Mouse (Mus musculus) kidney, embryonic 16.5 days (tissue): ENCODE results near the gene Rmdn2. TPM values are rescaled to one million over a fixed set of nuclear protein-coding genes. Genes with fewer than 3 reads are reported as not detected.

Experiments used
- ATAC-seq: fragments of 200-750 bp; cut with Nextera tagmentation; 2 replicates; pipeline ENCODE4 v1.8.0; 2017; ENCODE audit warnings: moderate TSS enrichment; ENCODE audit not compliant: low FRiP score, low TSS enrichment
- H3K27ac ChIP-seq: fragments of 300-500 bp; sonication (generic); 2 replicates; pipeline ENCODE4 v1.5.1; 2014; ENCODE audit warnings: low read length
- H3K27me3 ChIP-seq: fragments of 300-500 bp; sonication (generic); 2 replicates; pipeline ENCODE4 v1.6.1; 2014; ENCODE audit warnings: low read length, control low read depth, mixed read lengths; ENCODE audit not compliant: insufficient read depth
- H3K36me3 ChIP-seq: fragments of 300-500 bp; sonication (generic); 2 replicates; pipeline ENCODE4 v1.6.1; 2014; ENCODE audit warnings: low read length, control low read depth, mixed read lengths; ENCODE audit not compliant: insufficient read depth
- H3K4me1 ChIP-seq: fragments of 300-500 bp; sonication (generic); 2 replicates; pipeline ENCODE4 v1.6.1; 2014; ENCODE audit warnings: low read length, control low read depth, mixed read lengths; ENCODE audit not compliant: insufficient read depth
- H3K4me2 ChIP-seq: fragments of 300-500 bp; sonication (generic); replicated peaks from 2 replicates; pipeline ENCODE4 v1.6.1; 2014; ENCODE audit warnings: low read depth, low read length
- H3K4me3 ChIP-seq: fragments of 300-500 bp; sonication (generic); 2 replicates; pipeline ENCODE4 v1.5.1; 2014; ENCODE audit warnings: mild to moderate bottlenecking, low read length
- H3K9ac ChIP-seq: fragments of 300-500 bp; sonication (generic); replicated peaks from 2 replicates; pipeline ENCODE4 v1.6.1; 2014; ENCODE audit warnings: low read length
- H3K9me3 ChIP-seq: fragments of 300-500 bp; sonication (generic); 2 replicates; pipeline ENCODE4 v1.6.1; 2016; ENCODE audit warnings: low read length, control low read depth
- WGBS: fragments of 180-500 bp; shearing (Covaris S2); extraction: QIAGEN DNeasy Blood & Tissue Kit; methylation state at CpG from one replicate; pipeline ENCODE4 v1.1.7; 2014; 5-methylcytosine and 5-hydroxymethylcytosine counted together
- polyA plus RNA-seq: library from polyadenylated mRNA; unstranded; fragments of >200 nt; fragmentation: Nextera tagmentation; extraction: Ambion mirVana; gene quantifications from 2 replicates; pipeline ENCODE4 v1.2.1, GENCODE M21; 2015

Rmdn2 gene
- 14.9 and 16.5 TPM in 2 replicates for polyA plus RNA-seq

- Histone ChIP-seq H3K4me1 (peaks cover 4% of the 10 kb centered on the region; the same call in 1 of the 2 replicates), H3K27me3 (no peaks in the 10 kb centered on the region), H3K4me3 (no peak within 1 kb of the TSS), H3K36me3 (no peaks in the 10 kb centered on the region), H3K9me3 (no peaks in the 10 kb centered on the region), H3K27ac (no peak within 1 kb of the TSS), H3K9ac (no peak within 1 kb of the TSS), H3K4me2 (no peak within 1 kb of the TSS)
- ATAC-seq = no peak
- 83% methylated on average over 4 of the region's 4 CpGs for WGBS
Measured at GRCm38 (mm10) chr17:79611545-79611944, at the start of gene Rmdn2. Gene Rmdn2 (plus strand): TSS chr17:79611863.

GRCm38 (mm10) chr17:79563067-79563620 is 48.5 kb upstream of the Rmdn2 start:
- ATAC-seq = no peak
- peaks cover 17% of the 10 kb centered on the region for H3K9me3 ChIP-seq
- no peak overlapping the region for H3K9ac ChIP-seq
- no peak overlapping the region for H3K27ac ChIP-seq
- H3K4me3 ChIP-seq = no peak overlapping the region
- no peaks in the 10 kb centered on the region for H3K36me3 ChIP-seq
- no peaks in the 10 kb centered on the region for H3K27me3 ChIP-seq
- H3K4me2 ChIP-seq = no peak overlapping the region
- 40% methylated on average over 7 of the region's 7 CpGs for WGBS
- H3K4me1 ChIP-seq = no peaks in the 10 kb centered on the region

GRCm38 (mm10) chr17:79563721-79564120 is 47.9 kb upstream of the Rmdn2 start:
- ATAC-seq = no peak
- H3K9ac ChIP-seq = no peak overlapping the region
- no peak overlapping the region for H3K4me2 ChIP-seq

GRCm38 (mm10) chr17:79565241-79565961 is 46.3 kb upstream of the Rmdn2 start:
- H3K9ac ChIP-seq = no peak overlapping the region
- H3K4me3 ChIP-seq = no peak overlapping the region
- H3K36me3 ChIP-seq = no peaks in the 10 kb centered on the region
- H3K27me3 ChIP-seq = no peaks in the 10 kb centered on the region
- 51% methylated on average over 9 of the region's 9 CpGs for WGBS
- H3K4me1 ChIP-seq = no peaks in the 10 kb centered on the region
- H3K9me3 ChIP-seq = peaks cover 9% of the 10 kb centered on the region
- no peak overlapping the region for H3K27ac ChIP-seq
- ATAC-seq = no peak
- no peak overlapping the region for H3K4me2 ChIP-seq

More at GRCm38 (mm10) chr17:79563721-79564120, 47.9 kb upstream of the Rmdn2 start:
- H3K36me3 ChIP-seq = no peaks in the 10 kb centered on the region
- H3K27ac ChIP-seq = no peak overlapping the region
- H3K9me3 ChIP-seq = peaks cover 17% of the 10 kb centered on the region
- no peak overlapping the region for H3K4me3 ChIP-seq
- WGBS = 48% methylated on average over 2 of the region's 2 CpGs
- no peaks in the 10 kb centered on the region for H3K27me3 ChIP-seq
- H3K4me1 ChIP-seq = no peaks in the 10 kb centered on the region

- Histone ChIP-seq H3K4me3 (no peak overlapping the region), H3K27me3 (no peaks in the 10 kb centered on the region), H3K9me3 (no peaks in the 10 kb centered on the region), H3K4me1 (no peaks in the 10 kb centered on the region), H3K9ac (no peak overlapping the region), H3K27ac (no peak overlapping the region), H3K4me2 (no peak overlapping the region), H3K36me3 (no peaks in the 10 kb centered on the region)
- ATAC-seq = no peak
- WGBS = 87% methylated on average over 1 of the region's 1 CpGs
Measured at GRCm38 (mm10) chr17:79568401-79568800, 43.3 kb upstream of the Rmdn2 start.

GRCm38 (mm10) chr17:79578328-79578727 is 33.3 kb upstream of the Rmdn2 start:
- no peaks in the 10 kb centered on the region for H3K9me3 ChIP-seq
- no peak overlapping the region for H3K4me3 ChIP-seq
- 36% methylated on average over 7 of the region's 7 CpGs for WGBS
- no peak overlapping the region for H3K27ac ChIP-seq
- H3K4me1 ChIP-seq = no peaks in the 10 kb centered on the region
- H3K27me3 ChIP-seq = no peaks in the 10 kb centered on the region
- H3K4me2 ChIP-seq = no peak overlapping the region
- no peak overlapping the region for H3K9ac ChIP-seq
- H3K36me3 ChIP-seq = no peaks in the 10 kb centered on the region
- 0 out of 2 replicates have a peak, but pooled peaks have one; percentile 23 for ATAC-seq

GRCm38 (mm10) chr17:79580264-79580920 is 31.3 kb upstream of the Rmdn2 start:
- H3K27me3 ChIP-seq = no peaks in the 10 kb centered on the region
- 65% methylated on average over 6 of the region's 6 CpGs for WGBS
- H3K4me1 ChIP-seq = 0 out of 2 replicates have a peak, but pooled peaks cover 4% of the 10 kb centered on the region
- no peak overlapping the region for H3K4me3 ChIP-seq
- H3K9ac ChIP-seq = no peak overlapping the region
- H3K4me2 ChIP-seq = no peak overlapping the region
- no peak overlapping the region for H3K27ac ChIP-seq
- ATAC-seq = peak; percentile 85; the same call in 1 of the 2 replicates
- H3K9me3 ChIP-seq = no peaks in the 10 kb centered on the region
- no peaks in the 10 kb centered on the region for H3K36me3 ChIP-seq

GRCm38 (mm10) chr17:79583466-79583865 is 28.2 kb upstream of the Rmdn2 start:
- H3K27me3 ChIP-seq = no peaks in the 10 kb centered on the region
- no peaks in the 10 kb centered on the region for H3K9me3 ChIP-seq
- H3K27ac ChIP-seq = no peak overlapping the region
- WGBS = 40% methylated on average over 4 of the region's 4 CpGs
- ATAC-seq = no peak
- 0 out of 2 replicates have a peak, but pooled peaks cover 4% of the 10 kb centered on the region for H3K4me1 ChIP-seq
- H3K36me3 ChIP-seq = no peaks in the 10 kb centered on the region
- H3K4me3 ChIP-seq = no peak overlapping the region
- H3K4me2 ChIP-seq = no peak overlapping the region
- no peak overlapping the region for H3K9ac ChIP-seq

- 81% methylated on average over 6 of the region's 6 CpGs for WGBS
- Histone ChIP-seq H3K27ac (no peak overlapping the region), H3K4me1 (0 out of 2 replicates have a peak, but pooled peaks cover 4% of the 10 kb centered on the region)
Measured at GRCm38 (mm10) chr17:79584246-79584800, 27.3 kb upstream of the Rmdn2 start.

More at GRCm38 (mm10) chr17:79584246-79584800, 27.3 kb upstream of the Rmdn2 start:
- no peak for ATAC-seq
- no peak overlapping the region for H3K4me2 ChIP-seq
- no peak overlapping the region for H3K4me3 ChIP-seq
- H3K27me3 ChIP-seq = no peaks in the 10 kb centered on the region
- no peaks in the 10 kb centered on the region for H3K9me3 ChIP-seq
- no peaks in the 10 kb centered on the region for H3K36me3 ChIP-seq
- no peak overlapping the region for H3K9ac ChIP-seq
